Mouse (Mus musculus) liver, adult 2 months (tissue): ENCODE data around the gene Wfikkn2.

ENCODE experiments used
- CTCF ChIP-seq: fragments of 200-500 bp; IDR thresholded peaks from 2 replicates; pipeline ENCODE4 v1.5.1; 2011; ENCODE audit warnings: low read depth, low read length, control low read depth
- POLR2A ChIP-seq: fragments of 200-500 bp; IDR thresholded peaks from 2 replicates; pipeline ENCODE4 v1.6.1; 2011; ENCODE audit warnings: low read length, control low read depth; ENCODE audit not compliant: insufficient read depth; ENCODE audit errors: extremely low read depth

GRCm38 (mm10) chr11:94275686-94276085, 29.9 kb upstream of the Wfikkn2 start:
- TF ChIP-seq CTCF (no peak), POLR2A (no peak)
